Mouse (Mus musculus): ENCODE measurements around the gene Mov10l1. TPM values are rescaled to one million over a fixed set of nuclear protein-coding genes. Genes with fewer than 3 reads are reported as not detected.

The Mov10l1 gene
- polyA plus RNA-seq, 1 experiment, result not detected

GRCm38 (mm10) chr15:88999124-88999523 is 16.4 kb downstream of the Mov10l1 start:
- Histone ChIP-seq H3K4me3 (ENCODE audit: insufficient read depth, poor library complexity, severe bottlenecking) (no peak overlapping the region), H3K27me3 (ENCODE audit: control insufficient read depth, insufficient read depth, insufficient read length) (peaks cover 61% of the 10 kb centered on the region), H3K36me3 (ENCODE audit: control insufficient read depth, insufficient read depth) (no peaks in the 10 kb centered on the region), H3K79me2 (ENCODE audit: control insufficient read depth, insufficient read depth) (no peaks in the 10 kb centered on the region), H3K79me3 (ENCODE audit: low read depth) (no peaks in the 10 kb centered on the region), H3ac (ENCODE audit: control insufficient read depth, insufficient read length, low read depth) (no peak overlapping the region)
- TF ChIP-seq MAX (IDR thresholded peaks at IDR 0.05), result no peak
- TF ChIP-seq FOSL1 (IDR thresholded peaks at IDR 0.05; ENCODE audit: insufficient read depth, low read length, poor library complexity, severe bottlenecking), result no peak
- TF ChIP-seq MYOD1 (IDR thresholded peaks at IDR 0.05; ENCODE audit: control insufficient read depth, insufficient read length, low read depth), result no peak
- TF ChIP-seq CTCF (IDR thresholded peaks at IDR 0.05; ENCODE audit: control insufficient read depth, insufficient read depth, insufficient read length), result no peak
- no peak for TF ChIP-seq MYOG (IDR thresholded peaks at IDR 0.05; ENCODE audit: control insufficient read depth, extremely low read depth, insufficient read length)
- TF ChIP-seq CEBPB (IDR thresholded peaks at IDR 0.05; ENCODE audit: low read depth), result no peak
- no peak for TF ChIP-seq USF1 (IDR thresholded peaks at IDR 0.05; ENCODE audit: low read depth)

GRCm38 (mm10) chr15:89000367-89000766 is 17.7 kb downstream of the Mov10l1 start:
- Histone ChIP-seq H3K4me3 (ENCODE audit: insufficient read depth, poor library complexity, severe bottlenecking) (no peak overlapping the region), H3K27me3 (ENCODE audit: control insufficient read depth, insufficient read depth, insufficient read length) (peaks cover 55% of the 10 kb centered on the region), H3K36me3 (ENCODE audit: control insufficient read depth, insufficient read depth) (no peaks in the 10 kb centered on the region), H3K79me2 (ENCODE audit: control insufficient read depth, insufficient read depth) (no peaks in the 10 kb centered on the region), H3ac (ENCODE audit: control insufficient read depth, insufficient read length, low read depth) (no peak overlapping the region), H3K79me3 (ENCODE audit: low read depth) (no peaks in the 10 kb centered on the region)
- no peak for TF ChIP-seq MYOD1 (IDR thresholded peaks at IDR 0.05; ENCODE audit: control insufficient read depth, insufficient read length, low read depth)
- TF ChIP-seq MYOG (IDR thresholded peaks at IDR 0.05; ENCODE audit: control insufficient read depth, extremely low read depth, insufficient read length), result no peak
- TF ChIP-seq CTCF (IDR thresholded peaks at IDR 0.05; ENCODE audit: control insufficient read depth, insufficient read depth, insufficient read length), result no peak
- no peak for TF ChIP-seq FOSL1 (IDR thresholded peaks at IDR 0.05; ENCODE audit: insufficient read depth, low read length, poor library complexity, severe bottlenecking)
- TF ChIP-seq MAX (IDR thresholded peaks at IDR 0.05), result no peak
- TF ChIP-seq USF1 (IDR thresholded peaks at IDR 0.05; ENCODE audit: low read depth), result no peak

- Histone ChIP-seq H3K27me3 (ENCODE audit: control insufficient read depth, insufficient read depth, insufficient read length) (peaks cover 48% of the 10 kb centered on the region), H3K79me2 (ENCODE audit: control insufficient read depth, insufficient read depth) (no peaks in the 10 kb centered on the region), H3K4me3 (ENCODE audit: insufficient read depth, poor library complexity, severe bottlenecking) (no peak overlapping the region), H3K79me3 (ENCODE audit: low read depth) (no peaks in the 10 kb centered on the region), H3K36me3 (ENCODE audit: control insufficient read depth, insufficient read depth) (no peaks in the 10 kb centered on the region), H3ac (ENCODE audit: control insufficient read depth, insufficient read length, low read depth) (no peak overlapping the region)
- no peak for TF ChIP-seq CEBPB (IDR thresholded peaks at IDR 0.05; ENCODE audit: low read depth)
- TF ChIP-seq MYOD1 (IDR thresholded peaks at IDR 0.05; ENCODE audit: control insufficient read depth, insufficient read length, low read depth), result peak; percentile 76
Measured at GRCm38 (mm10) chr15:89001245-89001644, 18.5 kb downstream of the Mov10l1 start.

- TF ChIP-seq FOSL1 (IDR thresholded peaks at IDR 0.05; ENCODE audit: insufficient read depth, low read length, poor library complexity, severe bottlenecking), result no peak
- no peak for TF ChIP-seq CEBPB (IDR thresholded peaks at IDR 0.05; ENCODE audit: low read depth)
- TF ChIP-seq CTCF (IDR thresholded peaks at IDR 0.05; ENCODE audit: control insufficient read depth, insufficient read depth, insufficient read length), result no peak
- TF ChIP-seq MYOG (IDR thresholded peaks at IDR 0.05; ENCODE audit: control insufficient read depth, extremely low read depth, insufficient read length), result no peak
- no peak for TF ChIP-seq USF1 (IDR thresholded peaks at IDR 0.05; ENCODE audit: low read depth)
- no peak for TF ChIP-seq MYOD1 (IDR thresholded peaks at IDR 0.05; ENCODE audit: control insufficient read depth, insufficient read length, low read depth)
- TF ChIP-seq MAX (IDR thresholded peaks at IDR 0.05), result no peak
- no peaks in the 10 kb centered on the region for H3K79me2 ChIP-seq (ENCODE audit: control insufficient read depth, insufficient read depth)
- H3K4me3 ChIP-seq (ENCODE audit: insufficient read depth, poor library complexity, severe bottlenecking), result no peak overlapping the region
- peaks cover 19% of the 10 kb centered on the region for H3K27me3 ChIP-seq (ENCODE audit: control insufficient read depth, insufficient read depth, insufficient read length)
- H3K79me3 ChIP-seq (ENCODE audit: low read depth), result no peaks in the 10 kb centered on the region
- no peaks in the 10 kb centered on the region for H3K36me3 ChIP-seq (ENCODE audit: control insufficient read depth, insufficient read depth)
- H3ac ChIP-seq (ENCODE audit: control insufficient read depth, insufficient read length, low read depth), result no peak overlapping the region
Measured at GRCm38 (mm10) chr15:89007002-89007401, 24.3 kb downstream of the Mov10l1 start.

- TF ChIP-seq USF1 (IDR thresholded peaks at IDR 0.05; ENCODE audit: low read depth) (no peak), MAX (IDR thresholded peaks at IDR 0.05) (no peak), CTCF (IDR thresholded peaks at IDR 0.05; ENCODE audit: control insufficient read depth, insufficient read depth, insufficient read length) (no peak), MYOG (IDR thresholded peaks at IDR 0.05; ENCODE audit: control insufficient read depth, extremely low read depth, insufficient read length) (no peak), MYOD1 (IDR thresholded peaks at IDR 0.05; ENCODE audit: control insufficient read depth, insufficient read length, low read depth) (no peak), FOSL1 (IDR thresholded peaks at IDR 0.05; ENCODE audit: insufficient read depth, low read length, poor library complexity, severe bottlenecking) (no peak), CEBPB (IDR thresholded peaks at IDR 0.05; ENCODE audit: low read depth) (no peak)
- Histone ChIP-seq H3K79me2 (ENCODE audit: control insufficient read depth, insufficient read depth) (no peaks in the 10 kb centered on the region), H3K79me3 (ENCODE audit: low read depth) (no peaks in the 10 kb centered on the region), H3K27me3 (ENCODE audit: control insufficient read depth, insufficient read depth, insufficient read length) (peaks cover 15% of the 10 kb centered on the region), H3K36me3 (ENCODE audit: control insufficient read depth, insufficient read depth) (no peaks in the 10 kb centered on the region), H3ac (ENCODE audit: control insufficient read depth, insufficient read length, low read depth) (no peak overlapping the region), H3K4me3 (ENCODE audit: insufficient read depth, poor library complexity, severe bottlenecking) (no peak overlapping the region)
Measured at GRCm38 (mm10) chr15:89007781-89008180, 25.1 kb downstream of the Mov10l1 start.

- Histone ChIP-seq H3K27me3 (ENCODE audit: control insufficient read depth, insufficient read depth, insufficient read length) (peaks cover 48% of the 10 kb centered on the region), H3ac (ENCODE audit: control insufficient read depth, insufficient read length, low read depth) (no peak overlapping the region), H3K79me3 (ENCODE audit: low read depth) (no peaks in the 10 kb centered on the region), H3K79me2 (ENCODE audit: control insufficient read depth, insufficient read depth) (no peaks in the 10 kb centered on the region), H3K36me3 (ENCODE audit: control insufficient read depth, insufficient read depth) (no peaks in the 10 kb centered on the region), H3K4me3 (ENCODE audit: insufficient read depth, poor library complexity, severe bottlenecking) (no peak overlapping the region)
- TF ChIP-seq USF1 (IDR thresholded peaks at IDR 0.05; ENCODE audit: low read depth) (no peak), MYOD1 (IDR thresholded peaks at IDR 0.05; ENCODE audit: control insufficient read depth, insufficient read length, low read depth) (no peak), MAX (IDR thresholded peaks at IDR 0.05) (no peak), CEBPB (IDR thresholded peaks at IDR 0.05; ENCODE audit: low read depth) (no peak), CTCF (IDR thresholded peaks at IDR 0.05; ENCODE audit: control insufficient read depth, insufficient read depth, insufficient read length) (no peak), FOSL1 (IDR thresholded peaks at IDR 0.05; ENCODE audit: insufficient read depth, low read length, poor library complexity, severe bottlenecking) (no peak), MYOG (IDR thresholded peaks at IDR 0.05; ENCODE audit: control insufficient read depth, extremely low read depth, insufficient read length) (no peak)
Measured at GRCm38 (mm10) chr15:89016722-89017121, 34.0 kb downstream of the Mov10l1 start.

All from C2C12 (cell line).